Mouse (Mus musculus) CH12.LX (cell line): ENCODE results near the gene Ostm1.

Source experiments
- BHLHE40 ChIP-seq: IDR thresholded peaks from 2 replicates; pipeline ENCODE4 v1.6.1; 2011; ENCODE audit warnings: mild to moderate bottlenecking, low read depth, low read length, improper control_type of control experiment
- CHD1 ChIP-seq: IDR thresholded peaks from 2 replicates; pipeline ENCODE4 v1.6.1; 2012; ENCODE audit warnings: low read depth, low read length, improper control_type of control experiment, inconsistent platforms
- CTCF ChIP-seq, 2 experiments: IDR thresholded peaks in 1 of 2; conservative IDR thresholded peaks in 1 of 2; 2 replicates each; pipeline ENCODE4 v1.5.1; 2011 to 2012; ENCODE audit warnings: low read depth in 2 of 2, low read length in 2 of 2, improper control_type of control experiment in 1 of 2, inconsistent platforms in 1 of 2, mild to moderate bottlenecking in 1 of 2, moderate library complexity in 1 of 2
- EP300 ChIP-seq: IDR thresholded peaks from 2 replicates; pipeline ENCODE4 v1.6.1; 2011; ENCODE audit warnings: low read length, improper control_type of control experiment
- ETS1 ChIP-seq: conservative IDR thresholded peaks from 2 replicates; pipeline ENCODE4 v1.6.1; 2012; ENCODE audit warnings: low read depth, mild to moderate bottlenecking, inconsistent platforms, low read length, improper control_type of control experiment, moderate library complexity
- POLR2A ChIP-seq: IDR thresholded peaks from 2 replicates; pipeline ENCODE4 v1.6.1; 2011; ENCODE audit warnings: low read depth, mild to moderate bottlenecking, improper control_type of control experiment, low read length
- SMC3 ChIP-seq: IDR thresholded peaks from 2 replicates; pipeline ENCODE4 v1.6.1; 2011; ENCODE audit warnings: low read depth, low read length, improper control_type of control experiment

- TF ChIP-seq ETS1 (no peak), POLR2A (no peak), SMC3 (no peak), CHD1 (no peak), EP300 (no peak), BHLHE40 (no peak), CTCF (conservative IDR thresholded peaks at IDR 0.05 in 1 of 2, IDR thresholded peaks at IDR 0.05 in 1 of 2; ENCODE audit: low read depth in 2 of 2, low read length in 2 of 2) (no peak)
These were observed 94.7 kb downstream of the Ostm1 start for GRCm38 (mm10) chr10:42678331-42678730.
